Mouse (Mus musculus): Measurements from ENCODE around the gene Pitpnm1.

The Pitpnm1 gene

GRCm38 (mm10) chr19:4140147-4140546 is 40.3 kb downstream of the Pitpnm1 start:
- no peak for DNase-seq (ENCODE audit: low spot score)

- DNase-seq (ENCODE audit: low spot score), result no peak
Observed at GRCm38 (mm10) chr19:4142416-4143173, 42.8 kb downstream of the Pitpnm1 start.

- no peak for DNase-seq (ENCODE audit: low spot score)
Observed at GRCm38 (mm10) chr19:4143759-4144268, 44.0 kb downstream of the Pitpnm1 start, which contains the start of gene Cabp4. Cabp4 (minus strand) TSS chr19:4144033.

GRCm38 (mm10) chr19:4144550-4145498 is 45.0 kb downstream of the Pitpnm1 start:
- no peak for DNase-seq (ENCODE audit: low spot score)

GRCm38 (mm10) chr19:4145936-4146335 is 46.1 kb downstream of the Pitpnm1 start:
- no peak for DNase-seq (ENCODE audit: low spot score)

GRCm38 (mm10) chr19:4146366-4147021 is 46.7 kb downstream of the Pitpnm1 start:
- no peak for DNase-seq (ENCODE audit: low spot score)

- DNase-seq (ENCODE audit: low spot score), result no peak
Observed at GRCm38 (mm10) chr19:4147022-4147405, 47.2 kb downstream of the Pitpnm1 start.

GRCm38 (mm10) chr19:4147782-4148490 is 48.1 kb downstream of the Pitpnm1 start:
- no peak for DNase-seq (ENCODE audit: low spot score)

- peak; percentile 98 for DNase-seq (ENCODE audit: low spot score)
Observed at GRCm38 (mm10) chr19:4148491-4148806, 48.7 kb downstream of the Pitpnm1 start, which contains the start of gene Coro1b. Coro1b (plus strand) TSS chr19:4148619.

- no peak for DNase-seq (ENCODE audit: low spot score)
Observed at GRCm38 (mm10) chr19:4148819-4149218, 49.0 kb downstream of the Pitpnm1 start.

- DNase-seq (ENCODE audit: low spot score), result no peak
Observed at GRCm38 (mm10) chr19:4149283-4149682, 49.5 kb downstream of the Pitpnm1 start.

GRCm38 (mm10) chr19:4149764-4150461 is 50.1 kb downstream of the Pitpnm1 start:
- no peak for DNase-seq (ENCODE audit: low spot score)

- no peak for DNase-seq (ENCODE audit: low spot score)
Observed at GRCm38 (mm10) chr19:4150567-4151487, 51.0 kb downstream of the Pitpnm1 start.

GRCm38 (mm10) chr19:4151488-4151860 is 51.7 kb downstream of the Pitpnm1 start:
- DNase-seq (ENCODE audit: low spot score), result no peak

GRCm38 (mm10) chr19:4151898-4152297 is 52.1 kb downstream of the Pitpnm1 start:
- DNase-seq (ENCODE audit: low spot score), result no peak

GRCm38 (mm10) chr19:4152445-4153231 is 52.8 kb downstream of the Pitpnm1 start:
- no peak for DNase-seq (ENCODE audit: low spot score)

- no peak for DNase-seq (ENCODE audit: low spot score)
Observed at GRCm38 (mm10) chr19:4153232-4153654, 53.4 kb downstream of the Pitpnm1 start, which contains the start of gene Ptprcap. Ptprcap (plus strand) TSS chr19:4153604.

- no peak for DNase-seq (ENCODE audit: low spot score)
Observed at GRCm38 (mm10) chr19:4154437-4155222, 54.8 kb downstream of the Pitpnm1 start.

Measured in urinary bladder, postnatal 25 days (tissue).